Mouse (Mus musculus) cortical plate, adult 2 months (tissue): ENCODE data around the gene Ado. TPM values are rescaled to one million over a fixed set of nuclear protein-coding genes. Genes with fewer than 3 reads are reported as not detected.

Experiments used
- H3K27ac ChIP-seq: fragments of 200-500 bp; 2 replicates; pipeline ENCODE4 v1.5.1; 2012; ENCODE audit warnings: low read length, control low read depth, inconsistent platforms; ENCODE audit not compliant: insufficient read depth
- H3K4me1 ChIP-seq: fragments of 200-500 bp; 2 replicates; pipeline ENCODE4 v1.6.1; 2011; ENCODE audit warnings: low read length; ENCODE audit not compliant: control insufficient read depth, insufficient read depth
- H3K4me3 ChIP-seq: fragments of 200-500 bp; 2 replicates; pipeline ENCODE4 v1.5.1; 2011; ENCODE audit warnings: mild to moderate bottlenecking, low read length, control low read depth; ENCODE audit not compliant: insufficient read depth
- CTCF ChIP-seq: fragments of 200-500 bp; IDR thresholded peaks from 2 replicates; pipeline ENCODE4 v1.5.1; 2011; ENCODE audit warnings: mild to moderate bottlenecking, control low read depth, low read length; ENCODE audit not compliant: insufficient read depth; ENCODE audit errors: extremely low read depth
- POLR2A ChIP-seq: fragments of 200-500 bp; IDR thresholded peaks from 2 replicates; pipeline ENCODE4 v1.6.1; 2011; ENCODE audit warnings: mild to moderate bottlenecking, low read length, control low read depth; ENCODE audit not compliant: insufficient read depth; ENCODE audit errors: extremely low read depth
- polyA plus RNA-seq: library from polyadenylated mRNA; depleted of rRNA; stranded (reverse); fragments of >200 nt; gene quantifications from 2 replicates; pipeline ENCODE4 v1.2.3, GENCODE M21; 2012; rRNA removed

The Ado gene
- polyA plus RNA-seq, 1 experiment, result 28.7 TPM

DNA sequence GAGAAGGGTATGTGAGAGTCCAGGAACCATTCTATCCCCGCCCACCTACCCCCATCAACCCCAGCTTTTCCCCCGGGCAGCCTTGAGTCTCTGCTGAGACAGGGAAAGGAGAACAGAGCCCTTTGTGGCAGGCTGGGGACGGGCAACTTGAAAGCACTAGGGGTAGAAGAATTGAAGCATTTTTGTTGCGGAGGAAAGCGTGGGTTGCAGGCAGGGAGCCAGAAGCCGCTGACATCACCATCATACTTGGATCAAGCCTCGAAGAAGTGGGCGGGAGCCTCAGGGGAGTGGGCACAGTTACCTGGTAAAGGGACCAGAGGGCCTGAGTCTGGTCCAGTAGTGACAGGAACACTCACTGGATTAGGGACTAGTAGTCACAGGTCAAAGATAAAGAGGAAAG lies 36.5 kb downstream of the Ado start:
- no peak overlapping the region for H3K27ac ChIP-seq

DNA sequence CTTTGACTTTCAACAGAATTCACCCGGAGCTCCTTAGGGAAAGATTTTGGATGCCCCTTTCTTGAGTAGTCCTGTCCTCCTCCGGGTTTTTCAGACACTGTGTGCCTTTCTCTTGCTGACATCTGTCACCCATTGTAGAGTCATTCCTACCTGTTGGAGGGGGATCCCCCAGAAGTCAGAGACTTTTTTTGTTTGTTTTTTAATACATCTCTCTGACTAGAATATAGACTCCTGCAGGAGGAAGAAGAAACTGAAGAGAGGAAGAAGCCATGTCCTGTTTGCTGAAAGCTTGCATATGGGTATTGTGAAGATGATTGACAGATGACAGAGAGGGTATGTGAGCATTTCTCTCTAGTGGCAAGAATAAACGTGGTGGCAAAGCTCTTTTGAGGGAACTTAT lies 43.5 kb downstream of the Ado start:
- no peak overlapping the region for H3K4me3 ChIP-seq
- TF ChIP-seq POLR2A, result no peak
- TF ChIP-seq CTCF, result no peak
- H3K27ac ChIP-seq, result no peak overlapping the region
- H3K4me1 ChIP-seq, result no peaks in the 10 kb centered on the region

More for the DNA sequence above, 36.5 kb downstream of the Ado start:
- TF ChIP-seq POLR2A, result no peak
- TF ChIP-seq CTCF, result no peak
- Histone ChIP-seq H3K4me1 (peaks cover 1% of the 10 kb centered on the region; the same call in 1 of the 2 replicates), H3K4me3 (no peak overlapping the region)

- Histone ChIP-seq H3K4me3 (no peak overlapping the region), H3K27ac (no peak overlapping the region), H3K4me1 (no peaks in the 10 kb centered on the region)
- TF ChIP-seq POLR2A (no peak), CTCF (no peak)
Measured at GRCm38 (mm10) chr10:67504046-67504445, 44.7 kb downstream of the Ado start.

- no peak for TF ChIP-seq POLR2A
- Histone ChIP-seq H3K27ac (no peak overlapping the region), H3K4me3 (no peak overlapping the region), H3K4me1 (no peaks in the 10 kb centered on the region)
Measured at GRCm38 (mm10) chr10:67503320-67503995, 45.3 kb downstream of the Ado start.

- no peak overlapping the region for H3K27ac ChIP-seq
- peaks cover 1% of the 10 kb centered on the region; the same call in 1 of the 2 replicates for H3K4me1 ChIP-seq
- TF ChIP-seq POLR2A, result no peak
- TF ChIP-seq CTCF, result no peak
- no peak overlapping the region for H3K4me3 ChIP-seq
Measured at GRCm38 (mm10) chr10:67497951-67498350, 50.8 kb downstream of the Ado start.

- H3K4me1 ChIP-seq, result peaks cover 1% of the 10 kb centered on the region; the same call in 1 of the 2 replicates
- no peak overlapping the region for H3K27ac ChIP-seq
- TF ChIP-seq POLR2A (no peak), CTCF (no peak)
- no peak overlapping the region for H3K4me3 ChIP-seq
Measured at GRCm38 (mm10) chr10:67497144-67497892, 51.4 kb downstream of the Ado start.

Other genes with a start within 250 kb of the Ado start
- gene Egr2, start 13.5 kb downstream of the Ado start, polyA plus RNA-seq, result 3.4 and 9.9 TPM in 2 replicates